Mouse (Mus musculus): ENCODE data around the gene Gm17079. TPM values are rescaled to one million over a fixed set of nuclear protein-coding genes. Genes with fewer than 3 reads are reported as not detected.
"Not testable (repeated sequence)": the region's sequence is repeated elsewhere in the genome, so short reads cannot be mapped to it uniquely, and the experiment has no call there.

Gm17079 gene
- total RNA-seq (2021): not detected
- long read RNA-seq, experiment 1: 0 reads
- long read RNA-seq, experiment 2: 0 reads

DNA sequence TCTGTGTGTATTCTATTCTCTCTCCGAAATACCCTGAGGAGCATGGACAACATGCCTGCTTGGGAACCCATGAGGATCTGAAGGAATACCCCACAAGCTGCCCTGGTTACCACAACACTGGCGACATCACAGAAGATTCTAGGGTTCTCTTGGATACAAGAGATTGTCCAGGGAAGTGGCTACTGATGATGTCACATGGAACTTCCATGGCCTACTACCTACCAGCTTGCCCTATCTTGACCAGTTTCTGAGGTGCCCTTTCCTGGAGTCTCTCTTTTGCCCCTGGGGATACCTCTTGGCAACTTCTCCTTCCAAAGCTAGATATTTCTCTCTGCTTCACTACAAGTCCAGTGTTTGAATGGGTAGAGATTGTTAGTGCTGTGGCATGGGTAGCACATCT, at the start of gene Gm17079:
Gene Gm17079, minus strand, starts transcription at position 101 of the 400 bp plus-strand sequence.
- DNase-seq (ENCODE audit: low spot score): not testable (repeated sequence)

- no peak for DNase-seq (ENCODE audit: low spot score)
These were observed 45.3 kb upstream of the Gm17079 start for GRCm38 (mm10) chr14:51740347-51741170.

DNA sequence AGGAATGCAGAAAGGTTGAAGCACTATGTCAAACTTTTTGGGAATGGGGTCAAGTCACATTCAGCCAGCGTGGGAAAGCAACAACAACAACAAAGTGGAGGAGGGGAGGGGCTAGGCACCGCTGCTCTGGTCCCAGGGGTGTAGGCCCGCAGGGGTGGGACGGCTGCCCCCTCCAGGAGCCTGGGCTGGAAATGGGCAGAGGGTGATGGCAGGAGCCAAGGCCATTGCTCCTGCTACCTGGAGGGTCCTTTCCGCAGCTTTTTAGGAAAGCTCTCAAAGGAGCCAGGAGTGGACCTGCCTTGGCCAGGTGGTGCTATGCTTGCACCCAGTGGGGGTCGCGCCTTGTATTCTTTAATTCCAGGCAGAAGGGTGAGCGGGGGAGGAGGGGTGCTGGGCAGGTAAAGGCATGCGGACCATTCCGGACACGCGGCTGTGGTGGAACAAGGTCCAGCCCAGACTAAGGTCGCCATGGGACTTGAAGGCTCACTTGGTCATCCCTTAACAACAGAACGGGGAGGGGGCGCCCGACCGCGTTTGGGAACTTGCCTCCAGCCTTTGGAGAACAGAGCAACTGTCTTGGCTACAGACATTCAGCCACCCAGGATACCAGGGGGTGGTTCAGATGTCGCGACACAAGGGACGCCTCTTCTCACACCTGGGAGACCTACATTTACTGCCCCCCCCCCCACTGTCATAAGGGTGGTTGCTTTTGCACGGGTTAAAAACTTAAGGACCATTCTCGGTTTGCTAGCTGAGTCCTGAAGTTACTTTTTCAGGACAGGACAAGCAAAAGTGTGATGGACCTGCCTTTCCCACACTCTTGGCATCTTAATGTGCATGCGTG, 44.1 kb upstream of the Gm17079 start:
- DNase-seq (ENCODE audit: low spot score): no peak

- DNase-seq (ENCODE audit: low spot score): no peak
These were observed 43.3 kb upstream of the Gm17079 start for GRCm38 (mm10) chr14:51738411-51739149.

GRCm38 (mm10) chr14:51737967-51738366, 42.7 kb upstream of the Gm17079 start:
- no peak for DNase-seq (ENCODE audit: low spot score)

DNA sequence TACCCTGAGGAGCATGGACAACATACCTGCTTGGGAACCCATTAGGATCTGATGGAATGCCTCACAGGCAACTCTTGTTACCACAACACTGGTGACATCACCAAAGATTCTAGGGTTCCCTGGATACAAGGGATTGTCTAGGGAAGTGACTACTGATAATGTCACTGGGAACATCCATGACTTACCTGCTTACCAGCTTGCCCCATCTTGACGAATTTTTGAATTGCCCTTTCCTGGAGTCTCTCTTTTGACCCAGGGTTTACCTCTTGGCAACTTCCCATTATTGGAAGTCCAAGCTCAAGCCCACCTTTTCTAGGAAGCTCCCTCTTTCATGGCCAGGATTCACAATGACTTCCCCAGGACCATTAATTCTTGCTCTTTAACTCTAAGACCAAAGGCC, 21.8 kb upstream of the Gm17079 start, which contains the start of gene Gm5800:
Gene Gm5800, minus strand, starts transcription at position 101 of the 400 bp plus-strand sequence.
- no peak for DNase-seq (ENCODE audit: low spot score)

DNA sequence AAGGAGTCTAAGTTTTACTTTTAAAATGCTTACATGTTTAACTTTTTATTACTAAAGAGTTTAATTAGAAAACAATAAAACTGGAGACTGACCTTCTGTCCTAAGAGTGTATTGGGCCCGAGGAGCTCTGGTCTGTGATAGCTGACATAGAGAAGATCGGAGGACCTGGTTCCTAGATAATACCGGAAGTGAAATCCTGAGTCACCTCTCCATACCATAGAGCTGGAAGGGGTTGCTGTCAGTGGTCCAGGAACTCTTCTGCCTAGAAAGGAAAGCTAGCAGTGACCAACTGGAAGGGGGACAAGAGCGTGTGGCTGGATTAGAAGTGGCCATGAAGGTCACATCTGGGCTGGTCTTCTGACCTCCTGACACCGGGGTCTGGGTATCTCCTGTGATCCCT, 18.0 kb downstream of the Gm17079 start:
- no peak for DNase-seq (ENCODE audit: low spot score)

Other genes starting within 250 kb of the Gm17079 start
- not detected for gene Vmn2r89, start 243.6 kb downstream of the Gm17079 start, total RNA-seq (2021)
- gene Gm5622, start 142.7 kb downstream of the Gm17079 start, total RNA-seq (2021): not detected
- gene Gm17175, start 121.4 kb downstream of the Gm17079 start, total RNA-seq (2021): not detected
- not detected for gene Gm17174, start 103.3 kb downstream of the Gm17079 start, total RNA-seq (2021)
- gene Gm17078, start 84.2 kb downstream of the Gm17079 start, total RNA-seq (2021): not detected
- gene Gm4181, start 59.8 kb downstream of the Gm17079 start, total RNA-seq (2021): not detected
- gene Gm5800, start 21.7 kb upstream of the Gm17079 start, total RNA-seq (2021): not detected
- not detected for gene Ang4, start 78.1 kb upstream of the Gm17079 start, total RNA-seq (2021)
- not detected for gene AY358078, start 104.6 kb upstream of the Gm17079 start, total RNA-seq (2021)
- gene Ear6, start 158.2 kb upstream of the Gm17079 start, total RNA-seq (2021): not detected
- gene Mettl17, start 189.4 kb upstream of the Gm17079 start, total RNA-seq (2021): 10 to 100 TPM; 12.2 to 19.5 TPM
- gene Slc39a2, start 197.4 kb upstream of the Gm17079 start, total RNA-seq (2021): under 1 TPM; 0.33 to 0.57 TPM
- 1,000 to 10,000 TPM; 1,941 to 1,973 TPM for gene Ndrg2, start 218.7 kb upstream of the Gm17079 start, total RNA-seq (2021)
- 1 to 10 TPM; 2.2 to 2.7 TPM for gene Tppp2, start 223.0 kb upstream of the Gm17079 start, total RNA-seq (2021)
- gene Rnase13, start 227.3 kb upstream of the Gm17079 start, total RNA-seq (2021): not detected

Measured in gastrocnemius, adult 18-20 months (tissue).